Mouse (Mus musculus): Measurements from ENCODE around the gene Kcnj8. TPM values are rescaled to one million over a fixed set of nuclear protein-coding genes. Genes with fewer than 3 reads are reported as not detected.

The Kcnj8 gene
- polyA plus RNA-seq, 1 experiment: not detected

DNA sequence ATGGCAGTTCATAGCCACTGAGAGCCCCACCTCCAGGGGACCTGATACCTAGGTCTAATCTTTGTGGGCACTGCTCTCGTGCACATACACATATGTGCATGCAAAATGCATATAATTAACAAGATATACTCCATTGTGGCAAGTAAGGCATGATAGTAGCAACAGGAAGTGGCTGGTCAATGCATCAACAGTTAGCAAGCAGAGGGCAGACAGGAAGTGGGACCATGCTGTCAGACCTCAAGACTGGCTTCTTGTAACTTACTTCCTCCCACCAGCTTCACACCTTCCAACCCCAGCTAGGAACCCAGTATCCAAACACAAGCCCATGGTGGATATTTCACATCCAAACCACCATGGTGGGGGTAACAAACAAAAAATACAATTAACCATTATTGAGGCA lies 10.3 kb downstream of the Kcnj8 start:
- Histone ChIP-seq H3K79me3 (ENCODE audit: low read depth) (no peaks in the 10 kb centered on the region), H3K79me2 (ENCODE audit: control insufficient read depth, insufficient read depth) (no peaks in the 10 kb centered on the region), H3K27me3 (ENCODE audit: control insufficient read depth, insufficient read depth, insufficient read length) (no peaks in the 10 kb centered on the region), H3K36me3 (ENCODE audit: control insufficient read depth, insufficient read depth) (no peaks in the 10 kb centered on the region), H3ac (ENCODE audit: control insufficient read depth, insufficient read length, low read depth) (no peak overlapping the region), H3K4me3 (ENCODE audit: insufficient read depth, poor library complexity, severe bottlenecking) (no peak overlapping the region)
- TF ChIP-seq USF1 (IDR thresholded peaks at IDR 0.05; ENCODE audit: low read depth): no peak
- no peak for TF ChIP-seq MAX (IDR thresholded peaks at IDR 0.05)
- no peak for TF ChIP-seq FOSL1 (IDR thresholded peaks at IDR 0.05; ENCODE audit: insufficient read depth, low read length, poor library complexity, severe bottlenecking)

DNA sequence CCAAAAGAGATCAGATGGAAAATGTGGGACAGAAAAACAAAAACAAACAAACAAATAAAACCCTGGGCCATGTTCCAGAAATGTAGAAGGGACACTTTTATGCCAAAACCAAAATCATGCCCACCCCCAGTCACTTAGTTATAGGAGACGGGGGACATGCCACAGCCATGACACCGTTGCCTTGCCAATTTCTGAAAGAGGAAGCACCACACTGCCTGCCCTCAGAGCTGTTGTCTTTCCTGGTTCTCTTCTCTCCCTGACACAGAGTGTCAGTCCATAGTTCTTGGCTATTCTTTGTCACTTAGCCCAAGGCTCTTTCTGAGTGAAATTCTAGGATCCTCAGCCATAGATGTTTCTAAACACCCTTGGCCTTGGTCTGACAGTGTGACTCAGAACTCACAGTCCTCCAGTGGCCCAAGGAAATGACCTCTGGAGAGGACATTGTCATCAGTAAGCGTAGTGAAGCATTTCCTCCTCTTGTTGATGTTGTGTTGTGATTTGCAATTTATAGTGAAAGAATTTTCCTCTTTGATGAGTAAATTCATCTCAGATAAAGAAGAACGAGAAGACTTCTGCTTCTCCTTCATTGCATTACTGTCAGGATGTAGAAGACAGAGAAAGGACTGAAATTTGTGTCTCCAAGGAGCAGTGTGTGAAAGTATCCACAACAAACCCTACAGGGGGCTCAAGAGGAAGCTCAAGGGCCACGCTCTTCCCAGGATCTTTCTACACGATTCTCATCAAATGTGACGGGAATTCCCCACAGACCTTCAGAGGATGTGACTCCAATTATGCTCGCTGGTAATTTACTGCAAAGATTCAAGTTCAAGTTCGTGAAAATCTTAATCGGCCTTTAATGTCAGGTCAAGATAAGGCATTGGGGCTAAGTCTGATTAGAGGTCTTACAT lies 12.4 kb downstream of the Kcnj8 start:
- no peak overlapping the region for H3K4me3 ChIP-seq (ENCODE audit: insufficient read depth, poor library complexity, severe bottlenecking)
- no peaks in the 10 kb centered on the region for H3K36me3 ChIP-seq (ENCODE audit: control insufficient read depth, insufficient read depth)
- no peaks in the 10 kb centered on the region for H3K79me3 ChIP-seq (ENCODE audit: low read depth)
- TF ChIP-seq MYOD1 (IDR thresholded peaks at IDR 0.05; ENCODE audit: control insufficient read depth, insufficient read length, low read depth): no peak
- TF ChIP-seq FOSL1 (IDR thresholded peaks at IDR 0.05; ENCODE audit: insufficient read depth, low read length, poor library complexity, severe bottlenecking): no peak
- no peak for TF ChIP-seq USF1 (IDR thresholded peaks at IDR 0.05; ENCODE audit: low read depth)
- TF ChIP-seq CEBPB (IDR thresholded peaks at IDR 0.05; ENCODE audit: low read depth): no peak
- TF ChIP-seq CTCF (IDR thresholded peaks at IDR 0.05; ENCODE audit: control insufficient read depth, insufficient read depth, insufficient read length): no peak
- no peak for TF ChIP-seq MAX (IDR thresholded peaks at IDR 0.05)
- TF ChIP-seq MYOG (IDR thresholded peaks at IDR 0.05; ENCODE audit: control insufficient read depth, extremely low read depth, insufficient read length): no peak
- no peaks in the 10 kb centered on the region for H3K27me3 ChIP-seq (ENCODE audit: control insufficient read depth, insufficient read depth, insufficient read length)
- H3ac ChIP-seq (ENCODE audit: control insufficient read depth, insufficient read length, low read depth): no peak overlapping the region
- no peaks in the 10 kb centered on the region for H3K79me2 ChIP-seq (ENCODE audit: control insufficient read depth, insufficient read depth)

DNA sequence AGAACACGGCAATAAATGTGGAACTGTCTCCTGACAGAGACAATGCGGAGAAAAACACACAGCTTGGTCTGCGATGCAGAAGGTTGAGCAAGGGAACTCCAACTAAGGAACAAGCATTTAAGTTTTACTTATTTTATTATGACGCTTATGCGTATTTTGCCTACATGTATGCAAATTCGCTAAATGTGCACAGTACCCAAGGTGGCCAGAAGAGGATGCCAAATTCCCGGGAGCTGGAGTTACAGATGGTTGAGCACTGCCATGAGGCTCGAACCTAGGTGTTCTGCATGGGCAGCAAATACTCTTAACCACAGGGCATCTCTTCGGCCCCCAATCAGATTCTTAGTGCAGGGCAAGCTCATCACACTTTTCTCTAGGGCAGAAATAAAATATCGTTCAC lies 13.3 kb downstream of the Kcnj8 start:
- no peak overlapping the region for H3K4me3 ChIP-seq (ENCODE audit: insufficient read depth, poor library complexity, severe bottlenecking)
- H3K27me3 ChIP-seq (ENCODE audit: control insufficient read depth, insufficient read depth, insufficient read length): no peaks in the 10 kb centered on the region
- TF ChIP-seq FOSL1 (IDR thresholded peaks at IDR 0.05; ENCODE audit: insufficient read depth, low read length, poor library complexity, severe bottlenecking): no peak
- TF ChIP-seq CTCF (IDR thresholded peaks at IDR 0.05; ENCODE audit: control insufficient read depth, insufficient read depth, insufficient read length): no peak
- TF ChIP-seq USF1 (IDR thresholded peaks at IDR 0.05; ENCODE audit: low read depth): no peak
- no peak for TF ChIP-seq MYOG (IDR thresholded peaks at IDR 0.05; ENCODE audit: control insufficient read depth, extremely low read depth, insufficient read length)
- no peak for TF ChIP-seq CEBPB (IDR thresholded peaks at IDR 0.05; ENCODE audit: low read depth)
- no peak for TF ChIP-seq MYOD1 (IDR thresholded peaks at IDR 0.05; ENCODE audit: control insufficient read depth, insufficient read length, low read depth)
- TF ChIP-seq MAX (IDR thresholded peaks at IDR 0.05): no peak
- H3K36me3 ChIP-seq (ENCODE audit: control insufficient read depth, insufficient read depth): no peaks in the 10 kb centered on the region
- H3ac ChIP-seq (ENCODE audit: control insufficient read depth, insufficient read length, low read depth): no peak overlapping the region
- H3K79me2 ChIP-seq (ENCODE audit: control insufficient read depth, insufficient read depth): no peaks in the 10 kb centered on the region
- H3K79me3 ChIP-seq (ENCODE audit: low read depth): no peaks in the 10 kb centered on the region

DNA sequence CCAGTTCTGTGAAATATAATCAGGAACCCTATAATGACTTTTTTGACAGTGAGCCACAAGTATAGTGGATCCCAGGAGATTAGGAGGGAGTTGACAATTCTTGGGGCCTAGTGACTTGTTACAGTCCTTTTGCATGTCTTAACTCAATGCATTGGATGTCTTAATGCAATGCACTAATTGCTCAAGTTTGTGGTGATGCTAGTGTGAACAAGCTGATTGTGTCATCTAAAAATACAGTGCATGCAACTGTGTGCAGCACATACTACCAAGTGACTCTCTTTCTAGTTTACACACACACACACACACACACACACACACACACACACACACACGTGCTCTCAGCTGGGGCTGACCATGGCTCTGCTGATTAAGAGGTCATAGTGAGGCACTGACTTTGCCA lies 15.4 kb downstream of the Kcnj8 start:
- H3K36me3 ChIP-seq (ENCODE audit: control insufficient read depth, insufficient read depth): no peaks in the 10 kb centered on the region
- no peak overlapping the region for H3ac ChIP-seq (ENCODE audit: control insufficient read depth, insufficient read length, low read depth)
- H3K27me3 ChIP-seq (ENCODE audit: control insufficient read depth, insufficient read depth, insufficient read length): no peaks in the 10 kb centered on the region
- H3K79me2 ChIP-seq (ENCODE audit: control insufficient read depth, insufficient read depth): no peaks in the 10 kb centered on the region
- TF ChIP-seq MYOG (IDR thresholded peaks at IDR 0.05; ENCODE audit: control insufficient read depth, extremely low read depth, insufficient read length) (no peak), MYOD1 (IDR thresholded peaks at IDR 0.05; ENCODE audit: control insufficient read depth, insufficient read length, low read depth) (no peak), USF1 (IDR thresholded peaks at IDR 0.05; ENCODE audit: low read depth) (no peak), CEBPB (IDR thresholded peaks at IDR 0.05; ENCODE audit: low read depth) (no peak), FOSL1 (IDR thresholded peaks at IDR 0.05; ENCODE audit: insufficient read depth, low read length, poor library complexity, severe bottlenecking) (no peak), MAX (IDR thresholded peaks at IDR 0.05) (no peak), CTCF (IDR thresholded peaks at IDR 0.05; ENCODE audit: control insufficient read depth, insufficient read depth, insufficient read length) (no peak)
- no peaks in the 10 kb centered on the region for H3K79me3 ChIP-seq (ENCODE audit: low read depth)
- H3K4me3 ChIP-seq (ENCODE audit: insufficient read depth, poor library complexity, severe bottlenecking): no peak overlapping the region

DNA sequence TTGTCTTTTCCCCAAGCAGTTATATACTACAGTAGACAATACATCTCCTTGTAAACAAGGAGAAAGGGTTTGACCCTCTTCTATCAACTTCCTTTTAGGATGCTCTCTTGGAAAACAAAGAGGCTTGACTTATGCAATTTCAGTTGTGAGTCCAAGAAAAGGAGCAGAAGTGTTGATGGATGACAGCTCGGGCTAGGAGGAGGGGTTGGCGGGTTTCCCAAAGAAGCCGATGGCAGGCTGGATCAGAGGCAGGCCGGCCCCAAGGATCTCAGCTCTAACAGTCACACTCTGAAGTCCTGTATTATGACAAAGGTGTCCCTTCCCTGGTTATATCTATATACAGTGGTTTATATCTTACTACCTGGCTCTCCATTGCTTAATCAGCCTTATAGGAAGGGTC lies 19.9 kb downstream of the Kcnj8 start:
- H3ac ChIP-seq (ENCODE audit: control insufficient read depth, insufficient read length, low read depth): no peak overlapping the region
- H3K79me2 ChIP-seq (ENCODE audit: control insufficient read depth, insufficient read depth): no peaks in the 10 kb centered on the region
- no peaks in the 10 kb centered on the region for H3K79me3 ChIP-seq (ENCODE audit: low read depth)
- no peaks in the 10 kb centered on the region for H3K36me3 ChIP-seq (ENCODE audit: control insufficient read depth, insufficient read depth)
- TF ChIP-seq MYOD1 (IDR thresholded peaks at IDR 0.05; ENCODE audit: control insufficient read depth, insufficient read length, low read depth): no peak
- no peaks in the 10 kb centered on the region for H3K27me3 ChIP-seq (ENCODE audit: control insufficient read depth, insufficient read depth, insufficient read length)
- H3K4me3 ChIP-seq (ENCODE audit: insufficient read depth, poor library complexity, severe bottlenecking): no peak overlapping the region

DNA sequence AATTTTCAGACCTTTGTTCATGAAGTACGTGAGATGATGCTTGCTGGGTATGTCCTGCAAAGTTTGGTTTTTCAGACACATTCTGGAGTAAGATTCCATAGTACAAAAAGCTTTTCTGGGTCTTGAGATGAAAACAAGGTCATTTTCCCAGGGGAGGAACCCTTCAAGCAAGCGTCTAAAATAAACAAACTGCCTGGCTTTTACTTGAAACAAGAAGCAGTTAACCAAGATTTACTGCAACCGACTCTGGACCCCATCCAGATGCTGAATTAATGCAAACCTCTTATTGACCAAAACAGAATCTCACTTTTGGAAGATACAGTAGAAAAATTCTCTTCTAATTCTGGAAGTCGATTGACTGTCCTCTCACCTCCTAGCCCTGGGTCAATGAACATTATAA lies 20.5 kb downstream of the Kcnj8 start:
- Histone ChIP-seq H3K79me2 (ENCODE audit: control insufficient read depth, insufficient read depth) (no peaks in the 10 kb centered on the region), H3K36me3 (ENCODE audit: control insufficient read depth, insufficient read depth) (no peaks in the 10 kb centered on the region), H3K27me3 (ENCODE audit: control insufficient read depth, insufficient read depth, insufficient read length) (no peaks in the 10 kb centered on the region), H3ac (ENCODE audit: control insufficient read depth, insufficient read length, low read depth) (no peak overlapping the region), H3K79me3 (ENCODE audit: low read depth) (no peaks in the 10 kb centered on the region), H3K4me3 (ENCODE audit: insufficient read depth, poor library complexity, severe bottlenecking) (no peak overlapping the region)
- TF ChIP-seq MYOG (IDR thresholded peaks at IDR 0.05; ENCODE audit: control insufficient read depth, extremely low read depth, insufficient read length) (no peak), FOSL1 (IDR thresholded peaks at IDR 0.05; ENCODE audit: insufficient read depth, low read length, poor library complexity, severe bottlenecking) (no peak), USF1 (IDR thresholded peaks at IDR 0.05; ENCODE audit: low read depth) (no peak), MYOD1 (IDR thresholded peaks at IDR 0.05; ENCODE audit: control insufficient read depth, insufficient read length, low read depth) (no peak), CEBPB (IDR thresholded peaks at IDR 0.05; ENCODE audit: low read depth) (no peak), MAX (IDR thresholded peaks at IDR 0.05) (no peak), CTCF (IDR thresholded peaks at IDR 0.05; ENCODE audit: control insufficient read depth, insufficient read depth, insufficient read length) (no peak)
